Mouse (Mus musculus): ENCODE measurements around the gene Ulk3. TPM values are rescaled to one million over a fixed set of nuclear protein-coding genes. Genes with fewer than 3 reads are reported as not detected.

Gene Ulk3
- polyA plus RNA-seq, 1 experiment, result 34.2 TPM

DNA sequence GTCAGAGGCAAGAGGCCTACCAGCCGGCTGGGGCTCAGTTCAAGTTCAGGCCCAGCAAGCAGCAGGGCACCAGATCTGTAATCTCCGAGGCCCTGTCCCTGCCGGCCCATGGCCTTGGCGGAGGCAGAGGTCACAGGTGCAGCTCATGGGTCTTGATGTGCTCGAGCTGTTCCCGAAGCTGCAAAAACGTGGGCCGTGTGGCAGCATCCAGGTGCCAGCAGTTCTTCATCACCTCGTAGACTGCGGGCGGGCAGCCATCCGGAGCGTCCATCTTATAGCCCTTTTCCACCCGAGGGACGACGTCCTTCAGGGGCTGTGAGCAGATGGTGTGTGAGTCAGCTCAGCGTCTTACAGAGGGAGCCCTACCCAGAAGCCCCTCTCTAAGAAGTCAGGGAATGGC lies 37.9 kb downstream of the Ulk3 start:
- WGBS, result 88% methylated on average over 17 of the region's 17 CpGs
- no peaks in the 10 kb centered on the region for H3K4me1 ChIP-seq (ENCODE audit: control insufficient read depth, insufficient read depth, low read length)

DNA sequence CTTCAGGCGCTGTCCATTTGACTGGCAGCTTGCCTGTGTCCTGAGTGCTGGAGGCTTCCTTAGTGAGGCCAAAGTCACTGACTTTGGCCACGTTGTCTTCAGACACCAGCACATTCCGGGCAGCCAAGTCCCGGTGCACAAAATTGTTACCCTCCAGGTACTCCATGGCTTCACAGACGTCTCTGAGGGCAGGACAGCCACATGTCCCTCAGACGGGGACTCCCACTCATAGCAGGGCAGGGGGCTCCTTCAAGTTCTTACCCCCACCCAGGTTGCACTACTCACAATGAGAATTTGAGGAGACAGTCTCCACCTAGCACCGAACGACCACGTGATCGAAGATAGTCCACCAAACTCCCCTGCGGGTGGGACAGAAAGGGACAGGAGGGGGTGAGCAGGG lies 38.6 kb downstream of the Ulk3 start:
- Histone ChIP-seq H3K4me1 (ENCODE audit: control insufficient read depth, insufficient read depth, low read length) (no peaks in the 10 kb centered on the region), H3K4me3 (replicated peaks; ENCODE audit: extremely low read depth, low read depth, low read length) (no peak overlapping the region)
- no peak for DNase-seq
- TF ChIP-seq CTCF (IDR thresholded peaks at IDR 0.05; ENCODE audit: insufficient read depth, low read length), result no peak
- no peak for TF ChIP-seq POLR2A (IDR thresholded peaks at IDR 0.05; ENCODE audit: borderline replicate concordance, extremely low read depth, low read depth, low read length)
- WGBS, result 92% methylated on average over 11 of the region's 11 CpGs

More for the DNA sequence above, 37.9 kb downstream of the Ulk3 start:
- DNase-seq, result no peak
- TF ChIP-seq POLR2A (IDR thresholded peaks at IDR 0.05; ENCODE audit: borderline replicate concordance, extremely low read depth, low read depth, low read length), result no peak
- no peak for TF ChIP-seq CTCF (IDR thresholded peaks at IDR 0.05; ENCODE audit: insufficient read depth, low read length)
- H3K4me3 ChIP-seq (replicated peaks; ENCODE audit: extremely low read depth, low read depth, low read length), result no peak overlapping the region

DNA sequence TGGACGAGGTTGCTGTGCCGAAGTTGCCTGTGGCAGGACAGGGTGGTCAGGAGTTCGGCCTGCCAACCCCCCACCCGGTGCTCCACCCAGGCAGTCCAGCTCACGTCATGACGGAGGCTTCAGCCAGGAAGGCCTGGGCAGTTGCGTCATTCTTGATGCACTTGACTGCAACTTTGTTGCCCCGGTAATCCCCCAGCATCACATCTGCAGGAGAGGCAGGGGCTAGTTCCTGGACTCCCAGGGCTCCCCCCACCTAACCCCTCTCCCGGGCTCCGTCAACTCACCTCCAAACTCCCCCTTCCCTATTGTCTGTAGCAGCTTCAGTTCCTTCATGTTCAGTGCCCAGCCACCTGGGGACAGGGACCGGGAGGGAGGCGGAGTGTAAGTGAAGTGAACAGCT lies 39.5 kb downstream of the Ulk3 start:
- Histone ChIP-seq H3K4me3 (replicated peaks; ENCODE audit: extremely low read depth, low read depth, low read length) (no peak overlapping the region), H3K4me1 (ENCODE audit: control insufficient read depth, insufficient read depth, low read length) (peaks cover 2% of the 10 kb centered on the region)
- WGBS, result 87% methylated on average over 12 of the region's 12 CpGs
- no peak for DNase-seq
- TF ChIP-seq POLR2A (IDR thresholded peaks at IDR 0.05; ENCODE audit: borderline replicate concordance, extremely low read depth, low read depth, low read length) (no peak), CTCF (IDR thresholded peaks at IDR 0.05; ENCODE audit: insufficient read depth, low read length) (no peak)

DNA sequence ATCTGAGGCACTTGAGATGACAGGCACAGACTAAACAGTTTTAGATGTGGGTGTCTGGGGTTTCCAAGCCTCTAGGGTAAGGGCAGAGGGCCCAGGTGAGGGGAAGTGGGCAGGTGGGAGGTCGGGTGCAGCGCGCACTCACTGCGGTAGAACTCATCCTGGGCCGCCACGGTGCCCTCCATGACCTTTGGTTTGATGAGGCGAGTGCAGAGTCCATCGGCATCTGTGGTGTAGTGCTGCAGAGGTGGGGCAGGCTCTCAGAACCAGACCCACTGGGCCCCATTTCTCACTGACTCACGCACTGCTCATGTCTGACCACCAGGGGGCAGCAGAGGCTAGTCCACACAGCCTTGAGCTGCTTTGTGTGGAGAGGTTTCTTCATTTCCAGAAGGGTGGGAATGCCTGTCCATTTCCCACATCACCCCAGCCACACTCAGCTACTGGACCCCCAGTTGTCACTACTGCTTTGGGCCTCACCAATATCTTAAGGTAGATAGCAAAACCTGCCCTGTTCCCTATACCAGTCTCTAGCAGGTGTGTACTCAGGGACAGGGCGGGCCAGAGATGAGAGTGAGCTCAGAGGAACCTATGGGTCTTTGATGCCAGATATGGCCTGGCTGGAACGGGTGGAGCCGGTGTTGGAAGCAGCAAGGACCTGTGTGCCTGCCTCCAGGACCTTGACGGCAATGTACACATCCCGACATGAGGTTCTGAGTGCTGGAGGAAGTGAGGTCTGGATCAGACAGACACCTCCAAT lies 40.0 kb downstream of the Ulk3 start:
- TF ChIP-seq CTCF (IDR thresholded peaks at IDR 0.05; ENCODE audit: insufficient read depth, low read length), result peak; percentile 98
- TF ChIP-seq POLR2A (IDR thresholded peaks at IDR 0.05; ENCODE audit: borderline replicate concordance, extremely low read depth, low read depth, low read length), result 0 out of 2 replicates have a peak, but pooled peaks have one; percentile 10
- peaks cover 7% of the 10 kb centered on the region for H3K4me1 ChIP-seq (ENCODE audit: control insufficient read depth, insufficient read depth, low read length)
- 56% methylated on average over 14 of the region's 14 CpGs for WGBS
- peak; percentile 83 for DNase-seq
- H3K4me3 ChIP-seq (replicated peaks; ENCODE audit: extremely low read depth, low read depth, low read length), result no peak overlapping the region

DNA sequence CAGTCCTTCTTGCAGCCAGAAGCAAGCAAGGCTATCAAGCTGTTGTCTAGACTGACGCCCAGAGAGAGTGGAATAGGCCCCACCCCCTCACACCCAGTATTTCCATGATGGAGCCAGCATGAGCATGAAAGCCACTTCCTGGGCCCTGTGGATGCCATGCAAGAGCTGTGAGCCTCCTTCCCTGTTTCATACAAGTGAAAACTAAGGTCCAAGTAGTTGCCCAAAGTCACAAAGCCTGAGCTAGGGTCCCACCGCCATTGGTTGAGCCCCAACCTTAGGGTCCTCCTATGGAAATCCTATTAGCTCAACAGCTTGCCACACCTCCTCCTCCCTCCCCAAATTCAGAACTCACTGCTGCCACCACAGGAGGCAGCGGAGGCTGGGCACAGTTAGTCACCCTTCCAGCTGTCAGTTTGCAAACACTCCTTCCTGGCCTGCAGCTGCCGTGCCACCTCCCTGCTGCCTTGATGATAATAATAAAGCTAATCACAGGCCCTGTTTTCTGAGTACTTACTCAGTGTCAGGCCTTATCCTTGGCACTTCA lies 44.3 kb downstream of the Ulk3 start:
- peaks cover 24% of the 10 kb centered on the region for H3K4me1 ChIP-seq (ENCODE audit: control insufficient read depth, insufficient read depth, low read length)
- 18% methylated on average over 4 of the region's 4 CpGs for WGBS
- no peak overlapping the region for H3K4me3 ChIP-seq (replicated peaks; ENCODE audit: extremely low read depth, low read depth, low read length)
- no peak for DNase-seq
- no peak for TF ChIP-seq POLR2A (IDR thresholded peaks at IDR 0.05; ENCODE audit: borderline replicate concordance, extremely low read depth, low read depth, low read length)
- TF ChIP-seq CTCF (IDR thresholded peaks at IDR 0.05; ENCODE audit: insufficient read depth, low read length), result peak; percentile 35; the same call in 1 of the 2 replicates

DNA sequence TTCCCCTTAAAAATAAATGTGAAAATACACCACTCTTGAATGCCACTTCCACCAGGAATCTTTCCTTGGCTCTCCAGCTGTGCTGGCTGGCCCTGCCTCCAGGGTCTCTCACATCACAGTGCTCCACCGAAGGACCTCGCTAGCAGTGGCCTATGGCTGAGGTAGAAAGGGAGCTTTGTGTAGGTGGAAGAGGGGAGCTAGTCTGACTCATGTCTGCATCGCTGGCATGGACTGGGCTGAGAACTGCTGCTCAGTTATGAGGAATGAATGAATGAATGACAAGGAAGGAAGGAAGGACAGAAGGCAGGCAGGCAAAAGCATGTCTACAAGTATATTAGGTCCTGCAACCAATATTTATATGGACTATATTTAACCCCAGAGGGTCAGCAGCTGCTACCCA lies 48.0 kb downstream of the Ulk3 start:
- 16% methylated on average over 3 of the region's 3 CpGs for WGBS
- H3K4me1 ChIP-seq (ENCODE audit: control insufficient read depth, insufficient read depth, low read length), result peaks cover 54% of the 10 kb centered on the region

DNA sequence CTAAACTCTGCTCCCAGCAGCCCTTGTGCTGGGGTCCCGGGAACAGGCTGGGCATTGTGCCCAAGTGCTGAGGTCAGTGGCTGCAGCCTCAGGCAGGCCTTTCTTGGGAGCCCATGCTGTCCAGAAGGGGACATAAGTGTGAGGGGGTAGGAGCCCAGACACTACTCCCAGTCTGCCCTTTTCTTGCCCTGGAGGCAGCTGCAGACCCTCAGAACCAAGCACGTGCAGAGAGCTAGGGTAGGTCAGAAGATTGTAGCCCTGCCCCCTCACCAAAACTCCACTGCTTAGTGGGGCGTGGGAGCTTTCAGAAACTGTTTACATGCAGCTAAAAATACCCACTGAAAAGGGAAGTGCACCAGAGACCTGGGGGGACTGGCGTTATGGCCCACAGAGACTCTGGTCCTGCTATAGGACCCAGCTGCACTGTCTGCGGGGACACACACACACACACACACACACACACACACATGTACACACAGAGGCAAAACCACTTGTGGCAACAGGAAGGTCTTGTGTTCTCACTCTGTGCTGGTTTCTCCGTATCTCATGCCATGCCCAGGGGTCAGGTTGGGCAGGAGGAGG lies 48.6 kb downstream of the Ulk3 start:
- DNase-seq, result peak; percentile 46
- peak overlapping the region; percentile 31 for H3K4me3 ChIP-seq (replicated peaks; ENCODE audit: extremely low read depth, low read depth, low read length)

More for the DNA sequence above, 48.0 kb downstream of the Ulk3 start:
- no peak for TF ChIP-seq CTCF (IDR thresholded peaks at IDR 0.05; ENCODE audit: insufficient read depth, low read length)
- TF ChIP-seq POLR2A (IDR thresholded peaks at IDR 0.05; ENCODE audit: borderline replicate concordance, extremely low read depth, low read depth, low read length), result no peak
- no peak for DNase-seq
- no peak overlapping the region for H3K4me3 ChIP-seq (replicated peaks; ENCODE audit: extremely low read depth, low read depth, low read length)

DNA sequence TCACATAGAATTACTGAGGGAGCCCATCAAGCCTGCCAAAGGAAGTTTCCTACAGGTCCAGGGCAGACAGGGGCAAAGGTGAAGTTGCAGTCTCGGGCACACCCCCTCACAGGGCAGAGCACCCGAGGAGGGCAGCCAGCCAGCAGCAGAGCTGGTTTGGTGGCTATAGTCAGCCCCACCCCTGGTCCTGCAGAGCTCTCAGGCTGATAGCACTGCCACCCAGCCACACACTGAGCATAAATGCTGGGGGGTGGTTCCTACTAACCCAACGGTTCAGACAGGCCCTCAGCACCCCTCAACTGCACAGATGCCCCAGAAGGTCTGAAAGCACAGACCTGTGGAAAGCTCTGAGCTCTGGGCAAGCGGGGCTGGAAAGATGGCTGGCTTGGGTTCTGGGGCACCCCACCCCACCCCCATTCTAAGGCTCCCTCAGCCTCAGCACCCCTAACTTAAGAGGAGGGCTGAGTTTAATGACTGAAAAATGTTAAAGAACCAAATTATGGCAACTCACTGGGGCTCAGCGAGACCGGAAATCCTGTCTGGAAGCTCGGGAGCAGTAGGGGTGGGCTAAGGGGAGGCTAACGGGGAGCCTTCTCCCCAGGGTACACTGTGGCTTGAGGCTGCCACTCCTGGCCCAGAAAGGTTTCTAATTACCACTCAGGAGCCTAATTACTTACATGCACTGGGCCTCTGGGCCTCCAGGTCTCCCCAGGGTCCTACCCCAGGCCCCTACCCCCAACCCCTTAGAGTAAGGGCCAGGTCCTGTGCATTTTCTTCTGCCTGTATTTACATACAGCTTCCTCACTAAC lies 49.6 kb downstream of the Ulk3 start:
- peak; percentile 74 for DNase-seq
- WGBS, result 20% methylated on average over 8 of the region's 8 CpGs
- peak; percentile 49; the same call in 1 of the 2 replicates for TF ChIP-seq POLR2A (IDR thresholded peaks at IDR 0.05; ENCODE audit: borderline replicate concordance, extremely low read depth, low read depth, low read length)
- TF ChIP-seq CTCF (IDR thresholded peaks at IDR 0.05; ENCODE audit: insufficient read depth, low read length), result no peak
- Histone ChIP-seq H3K4me3 (replicated peaks; ENCODE audit: extremely low read depth, low read depth, low read length) (no peak overlapping the region), H3K4me1 (ENCODE audit: control insufficient read depth, insufficient read depth, low read length) (peaks cover 53% of the 10 kb centered on the region)

More for the DNA sequence above, 48.6 kb downstream of the Ulk3 start:
- peaks cover 54% of the 10 kb centered on the region for H3K4me1 ChIP-seq (ENCODE audit: control insufficient read depth, insufficient read depth, low read length)
- WGBS, result under 1% methylated on average over 6 of the region's 6 CpGs
- TF ChIP-seq POLR2A (IDR thresholded peaks at IDR 0.05; ENCODE audit: borderline replicate concordance, extremely low read depth, low read depth, low read length) (no peak), CTCF (IDR thresholded peaks at IDR 0.05; ENCODE audit: insufficient read depth, low read length) (no peak)
